Mouse (Mus musculus): Measurements from ENCODE around the gene Myt1l.
A peak's percentile ranks its signal among the peaks of the same experiment; 100 is the strongest.

The Myt1l gene

GRCm38 (mm10) chr12:29655673-29656072 is 127.5 kb downstream of the Myt1l start:
- no peak for DNase-seq (ENCODE audit: low spot score in 2 of 2)

GRCm38 (mm10) chr12:29657061-29657460 is 128.9 kb downstream of the Myt1l start:
- no peak for DNase-seq (ENCODE audit: low spot score in 2 of 2)

- no peak for DNase-seq (ENCODE audit: low spot score in 2 of 2)
These were observed 129.7 kb downstream of the Myt1l start for GRCm38 (mm10) chr12:29657870-29658269.

GRCm38 (mm10) chr12:29671984-29672383 is 143.8 kb downstream of the Myt1l start:
- no peak for DNase-seq (ENCODE audit: low spot score in 2 of 2)

GRCm38 (mm10) chr12:29675594-29676362 is 147.6 kb downstream of the Myt1l start:
- peak; percentile 18 to 42 for DNase-seq (ENCODE audit: low spot score in 2 of 2)

- DNase-seq (ENCODE audit: low spot score in 2 of 2), result no peak
These were observed 154.2 kb downstream of the Myt1l start for GRCm38 (mm10) chr12:29682384-29682783.

- no peak for DNase-seq (ENCODE audit: low spot score in 2 of 2)
These were observed 154.8 kb downstream of the Myt1l start for GRCm38 (mm10) chr12:29682946-29683345.

GRCm38 (mm10) chr12:29686241-29686640 is 158.1 kb downstream of the Myt1l start:
- DNase-seq (ENCODE audit: low spot score in 2 of 2), result no peak

- DNase-seq (ENCODE audit: low spot score in 2 of 2), result no peak
These were observed 163.4 kb downstream of the Myt1l start for GRCm38 (mm10) chr12:29691566-29691965.

- no peak for DNase-seq (ENCODE audit: low spot score in 2 of 2)
These were observed 167.0 kb downstream of the Myt1l start for GRCm38 (mm10) chr12:29695194-29695593.

- DNase-seq (ENCODE audit: low spot score in 2 of 2), result no peak
These were observed 169.6 kb downstream of the Myt1l start for GRCm38 (mm10) chr12:29697526-29698500.

GRCm38 (mm10) chr12:29698541-29698940 is 170.4 kb downstream of the Myt1l start:
- no peak for DNase-seq (ENCODE audit: low spot score in 2 of 2)

- no peak for DNase-seq (ENCODE audit: low spot score in 2 of 2)
These were observed 170.8 kb downstream of the Myt1l start for GRCm38 (mm10) chr12:29698976-29699375.

- DNase-seq (ENCODE audit: low spot score in 2 of 2), result no peak
These were observed 171.2 kb downstream of the Myt1l start for GRCm38 (mm10) chr12:29699386-29699785.

- DNase-seq (ENCODE audit: low spot score in 2 of 2), result no peak
These were observed 171.8 kb downstream of the Myt1l start for GRCm38 (mm10) chr12:29700026-29700425.

- DNase-seq (ENCODE audit: low spot score in 2 of 2), result no peak
These were observed 172.9 kb downstream of the Myt1l start for GRCm38 (mm10) chr12:29701076-29701475.

- DNase-seq (ENCODE audit: low spot score in 2 of 2), result no peak
These were observed 173.6 kb downstream of the Myt1l start for GRCm38 (mm10) chr12:29701731-29702316.

GRCm38 (mm10) chr12:29702626-29703025 is 174.4 kb downstream of the Myt1l start:
- DNase-seq (ENCODE audit: low spot score in 2 of 2), result no peak

GRCm38 (mm10) chr12:29703541-29703940 is 175.4 kb downstream of the Myt1l start:
- no peak for DNase-seq (ENCODE audit: low spot score in 2 of 2)

- DNase-seq (ENCODE audit: low spot score in 2 of 2), result no peak
These were observed 178.9 kb downstream of the Myt1l start for GRCm38 (mm10) chr12:29707094-29707493.

GRCm38 (mm10) chr12:29708166-29708565 is 180.0 kb downstream of the Myt1l start:
- DNase-seq (ENCODE audit: low spot score in 2 of 2), result no peak
